Mouse (Mus musculus) embryo, embryonic 9.5 days (tissue): ENCODE measurements around the gene Vps37b.
"Not testable (repeated sequence)": the region's sequence is repeated elsewhere in the genome, so short reads cannot be mapped to it uniquely, and the experiment has no call there.

Experiments used
- DNase-seq: peaks from one replicate; pipeline ENCODE4 v3.0.0-alpha.2; 2017; ENCODE audit errors: extremely low spot score

Gene Vps37b

GRCm38 (mm10) chr5:124032001-124032508 is at the start of gene Vps37b:
Vps37b (minus strand) TSS chr5:124032270.
- DNase-seq = peak; percentile 93

- DNase-seq = no peak
Measured at GRCm38 (mm10) chr5:124079880-124080279, 47.8 kb upstream of the Vps37b start.

GRCm38 (mm10) chr5:124078794-124079416 is 46.8 kb upstream of the Vps37b start:
- DNase-seq = no peak

- DNase-seq = no peak
Measured at GRCm38 (mm10) chr5:124077856-124078460, 45.9 kb upstream of the Vps37b start.

- DNase-seq = no peak
Measured at GRCm38 (mm10) chr5:124077241-124077640, 45.2 kb upstream of the Vps37b start.

- DNase-seq = no peak
Measured at GRCm38 (mm10) chr5:124076559-124076958, 44.5 kb upstream of the Vps37b start.

- DNase-seq = no peak
Measured at GRCm38 (mm10) chr5:124075716-124076115, 43.6 kb upstream of the Vps37b start.

GRCm38 (mm10) chr5:124074845-124075307 is 42.8 kb upstream of the Vps37b start:
- DNase-seq = no peak

- peak; percentile 41 for DNase-seq
Measured at GRCm38 (mm10) chr5:124073682-124074081, 41.6 kb upstream of the Vps37b start.

- DNase-seq = no peak
Measured at GRCm38 (mm10) chr5:124069657-124070056, 37.6 kb upstream of the Vps37b start.

GRCm38 (mm10) chr5:124062037-124062824 is 30.2 kb upstream of the Vps37b start:
- DNase-seq = no peak

GRCm38 (mm10) chr5:124059677-124060076 is 27.6 kb upstream of the Vps37b start:
- DNase-seq = no peak

- DNase-seq = no peak
Measured at GRCm38 (mm10) chr5:124058749-124059148, 26.7 kb upstream of the Vps37b start.

GRCm38 (mm10) chr5:124056956-124057355 is 24.9 kb upstream of the Vps37b start:
- DNase-seq = no peak

GRCm38 (mm10) chr5:124056219-124056618 is 24.1 kb upstream of the Vps37b start:
- no peak for DNase-seq

GRCm38 (mm10) chr5:124052641-124053040 is 20.6 kb upstream of the Vps37b start:
- DNase-seq = not testable (repeated sequence)

GRCm38 (mm10) chr5:124051899-124052491 is 19.9 kb upstream of the Vps37b start:
- no peak for DNase-seq

- DNase-seq = peak; percentile 43
Measured at GRCm38 (mm10) chr5:124050095-124051050, 18.3 kb upstream of the Vps37b start.

- no peak for DNase-seq
Measured at GRCm38 (mm10) chr5:124049249-124050045, 17.4 kb upstream of the Vps37b start.
